Mouse (Mus musculus) heart, embryonic 11.5 days (tissue): ENCODE results near the gene Phactr1. TPM values are rescaled to one million over a fixed set of nuclear protein-coding genes. Genes with fewer than 3 reads are reported as not detected.

Experiments
- ATAC-seq: fragments of 200-750 bp; cut with Nextera tagmentation; replicated peaks from 2 replicates; pipeline ENCODE4 v1.8.0; 2017; ENCODE audit warnings: moderate library complexity; ENCODE audit not compliant: insufficient number of reproducible peaks, low FRiP score, low TSS enrichment
- H3K27ac ChIP-seq: fragments of 300-500 bp; sonication (generic); 2 replicates; pipeline ENCODE4 v1.5.1; 2014; ENCODE audit warnings: mild to moderate bottlenecking, low read depth, low read length
- H3K27me3 ChIP-seq: fragments of 300-500 bp; sonication (generic); 2 replicates; pipeline ENCODE4 v1.6.1; 2014; ENCODE audit warnings: mild to moderate bottlenecking, low read length, mixed read lengths; ENCODE audit not compliant: control insufficient read depth, insufficient read depth
- H3K36me3 ChIP-seq: fragments of 300-500 bp; sonication (generic); 2 replicates; pipeline ENCODE4 v1.6.1; 2014; ENCODE audit warnings: mild to moderate bottlenecking, low read length, moderate library complexity, mixed read lengths; ENCODE audit not compliant: control insufficient read depth, insufficient read depth
- H3K4me1 ChIP-seq: fragments of 300-500 bp; sonication (generic); 2 replicates; pipeline ENCODE4 v1.6.1; 2014; ENCODE audit warnings: low read length; ENCODE audit not compliant: control insufficient read depth, insufficient read depth
- H3K4me2 ChIP-seq: fragments of 300-500 bp; sonication (generic); 2 replicates; pipeline ENCODE4 v1.6.1; 2014; ENCODE audit warnings: mild to moderate bottlenecking, moderate library complexity
- H3K4me3 ChIP-seq: fragments of 300-500 bp; sonication (generic); 2 replicates; pipeline ENCODE4 v1.5.1; 2014; ENCODE audit warnings: low read depth, low read length
- H3K9ac ChIP-seq: fragments of 300-500 bp; sonication (generic); 2 replicates; pipeline ENCODE4 v1.6.1; 2014; ENCODE audit warnings: mild to moderate bottlenecking, low read depth, low read length, moderate library complexity
- H3K9me3 ChIP-seq: fragments of 300-500 bp; sonication (generic); replicated peaks from 2 replicates; pipeline ENCODE4 v1.6.1; 2016; ENCODE audit warnings: low read length; ENCODE audit not compliant: control insufficient read depth
- WGBS: fragments of 180-500 bp; shearing (Covaris S2); extraction: QIAGEN DNeasy Blood & Tissue Kit; methylation state at CpG from one replicate; pipeline ENCODE4 v1.1.7; 2014; ENCODE audit not compliant: insufficient replicate concordance; 5-methylcytosine and 5-hydroxymethylcytosine counted together
- polyA plus RNA-seq: library from polyadenylated mRNA; unstranded; fragments of >200 nt; fragmentation: Nextera tagmentation; extraction: Ambion mirVana; gene quantifications from 2 replicates; pipeline ENCODE4 v1.2.1, GENCODE M21; 2014

Gene Phactr1
- polyA plus RNA-seq, 1 experiment from 2014 or later, result 4.2 TPM

DNA sequence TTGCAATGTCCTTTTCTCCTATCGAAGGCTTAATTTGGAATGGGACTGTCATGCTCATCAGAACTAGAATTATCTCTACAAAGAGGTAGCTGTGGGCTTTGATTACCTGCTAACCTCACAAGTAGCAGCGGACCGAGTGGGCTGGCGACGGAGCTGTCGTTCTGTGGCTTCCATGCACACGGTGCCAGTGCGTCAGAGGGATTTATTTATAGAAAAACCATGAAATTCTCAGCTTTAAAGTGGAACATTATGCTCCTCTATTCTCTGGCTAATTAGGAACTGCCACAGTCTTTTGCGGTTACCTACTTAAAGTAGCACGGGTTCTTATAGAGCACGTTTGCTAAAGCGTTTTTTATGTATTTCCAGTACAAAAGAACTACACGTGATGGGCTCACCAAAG, 101.7 kb downstream of the Phactr1 start:
- WGBS, result 85% methylated on average over 13 of the region's 13 CpGs
- no peaks in the 10 kb centered on the region for H3K9me3 ChIP-seq
- H3K4me1 ChIP-seq, result no peaks in the 10 kb centered on the region
- H3K36me3 ChIP-seq, result no peaks in the 10 kb centered on the region
- no peak overlapping the region for H3K9ac ChIP-seq
- no peak overlapping the region for H3K4me2 ChIP-seq
- no peak overlapping the region for H3K4me3 ChIP-seq
- no peak overlapping the region for H3K27ac ChIP-seq
- no peaks in the 10 kb centered on the region for H3K27me3 ChIP-seq
- no peak for ATAC-seq

DNA sequence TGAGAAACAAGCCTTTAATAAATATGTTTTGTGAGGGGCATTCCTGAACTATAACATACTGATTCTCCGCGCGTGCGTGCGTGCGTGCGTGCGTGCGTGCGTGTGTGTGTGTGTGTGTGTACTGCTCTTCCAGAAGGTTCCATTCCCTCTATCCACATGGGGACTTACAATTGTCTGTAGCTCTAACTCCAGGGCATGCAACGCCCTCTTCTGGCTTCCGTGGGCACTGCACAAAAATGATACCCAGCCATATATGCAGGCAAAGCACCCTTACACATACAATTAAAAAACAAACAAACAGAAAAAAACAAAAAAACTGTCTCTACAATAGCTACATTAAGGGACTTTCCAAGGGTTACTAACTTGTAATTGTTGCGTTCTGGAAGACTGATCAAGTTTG, 108.8 kb downstream of the Phactr1 start:
- Histone ChIP-seq H3K4me2 (no peak overlapping the region), H3K36me3 (no peaks in the 10 kb centered on the region), H3K9ac (no peak overlapping the region), H3K27ac (no peak overlapping the region), H3K4me1 (no peaks in the 10 kb centered on the region), H3K4me3 (no peak overlapping the region), H3K27me3 (no peaks in the 10 kb centered on the region), H3K9me3 (no peaks in the 10 kb centered on the region)
- WGBS, result 85% methylated on average over 13 of the region's 13 CpGs
- no peak for ATAC-seq

GRCm38 (mm10) chr13:42792279-42792678, 111.9 kb downstream of the Phactr1 start:
- no peak for ATAC-seq
- no peak overlapping the region for H3K9ac ChIP-seq
- 21% methylated on average over 8 of the region's 8 CpGs for whole genome bisulfite sequencing
- H3K4me1 ChIP-seq, result no peaks in the 10 kb centered on the region
- no peaks in the 10 kb centered on the region for H3K9me3 ChIP-seq
- H3K4me2 ChIP-seq, result no peak overlapping the region; the same call in 1 of the 2 replicates
- no peaks in the 10 kb centered on the region for H3K36me3 ChIP-seq
- H3K27ac ChIP-seq, result no peak overlapping the region
- no peak overlapping the region for H3K4me3 ChIP-seq
- H3K27me3 ChIP-seq, result no peaks in the 10 kb centered on the region

DNA sequence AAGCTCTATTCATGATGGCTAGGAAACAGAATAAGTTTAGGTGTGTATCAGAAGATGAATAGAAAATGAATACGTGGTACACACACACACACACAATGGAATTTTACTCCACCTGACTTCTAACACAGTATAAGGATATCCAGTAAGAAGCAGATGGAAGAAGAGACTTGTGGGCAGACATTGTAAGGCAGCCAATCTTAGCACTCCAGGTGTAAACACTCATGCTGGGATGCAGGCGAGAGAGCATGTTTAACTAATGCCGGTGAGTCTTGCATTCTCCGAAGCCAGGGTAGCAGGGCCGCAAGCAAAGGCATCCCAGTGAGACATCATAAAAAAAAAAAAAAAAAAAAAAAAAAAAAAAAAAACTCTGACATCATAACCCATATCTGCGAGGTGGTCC, 120.1 kb downstream of the Phactr1 start:
- ATAC-seq, result no peak
- H3K4me3 ChIP-seq, result no peak overlapping the region
- no peak overlapping the region for H3K4me2 ChIP-seq
- 77% methylated on average over 6 of the region's 6 CpGs for WGBS
- no peaks in the 10 kb centered on the region for H3K9me3 ChIP-seq
- no peaks in the 10 kb centered on the region for H3K27me3 ChIP-seq
- no peaks in the 10 kb centered on the region for H3K4me1 ChIP-seq
- H3K27ac ChIP-seq, result no peak overlapping the region
- H3K36me3 ChIP-seq, result no peaks in the 10 kb centered on the region
- no peak overlapping the region for H3K9ac ChIP-seq

- H3K9me3 ChIP-seq, result no peaks in the 10 kb centered on the region
- no peaks in the 10 kb centered on the region for H3K36me3 ChIP-seq
- no peak overlapping the region for H3K4me3 ChIP-seq
- no peaks in the 10 kb centered on the region for H3K4me1 ChIP-seq
- H3K27ac ChIP-seq, result no peak overlapping the region
- 56% methylated on average over 9 of the region's 9 CpGs for WGBS
- H3K9ac ChIP-seq, result no peak overlapping the region
- H3K27me3 ChIP-seq, result no peaks in the 10 kb centered on the region; the same call in 1 of the 2 replicates
- no peak for ATAC-seq
- H3K4me2 ChIP-seq, result no peak overlapping the region
These were observed 123.9 kb downstream of the Phactr1 start for GRCm38 (mm10) chr13:42804314-42804713.

- WGBS, result 23% methylated on average over 7 of the region's 7 CpGs
- no peak for ATAC-seq
- Histone ChIP-seq H3K4me3 (no peak overlapping the region), H3K9ac (no peak overlapping the region), H3K9me3 (0 out of 2 replicates have a peak, but pooled peaks cover 2% of the 10 kb centered on the region), H3K27me3 (no peaks in the 10 kb centered on the region), H3K27ac (no peak overlapping the region), H3K4me2 (peak overlapping the region; percentile 47), H3K36me3 (no peaks in the 10 kb centered on the region), H3K4me1 (peaks cover 9% of the 10 kb centered on the region; the same call in 1 of the 2 replicates)
These were observed 132.3 kb downstream of the Phactr1 start for GRCm38 (mm10) chr13:42812762-42813161.

- ATAC-seq, result no peak
- Histone ChIP-seq H3K4me2 (no peak overlapping the region), H3K36me3 (no peaks in the 10 kb centered on the region), H3K4me3 (no peak overlapping the region), H3K9me3 (0 out of 2 replicates have a peak, but pooled peaks cover 2% of the 10 kb centered on the region), H3K27ac (no peak overlapping the region), H3K27me3 (no peaks in the 10 kb centered on the region), H3K9ac (no peak overlapping the region), H3K4me1 (peaks cover 5% of the 10 kb centered on the region; the same call in 1 of the 2 replicates)
- 43% methylated on average over 10 of the region's 10 CpGs for WGBS
These were observed 138.0 kb downstream of the Phactr1 start for GRCm38 (mm10) chr13:42818378-42818777.

GRCm38 (mm10) chr13:42820513-42820912, 140.1 kb downstream of the Phactr1 start:
- no peak overlapping the region for H3K4me3 ChIP-seq
- H3K9ac ChIP-seq, result no peak overlapping the region
- H3K36me3 ChIP-seq, result no peaks in the 10 kb centered on the region
- H3K9me3 ChIP-seq, result 0 out of 2 replicates have a peak, but pooled peaks cover 2% of the 10 kb centered on the region
- no peak overlapping the region for H3K27ac ChIP-seq
- no peak overlapping the region for H3K4me2 ChIP-seq
- no peaks in the 10 kb centered on the region for H3K4me1 ChIP-seq
- H3K27me3 ChIP-seq, result no peaks in the 10 kb centered on the region
- 50% methylated on average over 9 of the region's 9 CpGs for WGBS
- no peak for ATAC-seq

DNA sequence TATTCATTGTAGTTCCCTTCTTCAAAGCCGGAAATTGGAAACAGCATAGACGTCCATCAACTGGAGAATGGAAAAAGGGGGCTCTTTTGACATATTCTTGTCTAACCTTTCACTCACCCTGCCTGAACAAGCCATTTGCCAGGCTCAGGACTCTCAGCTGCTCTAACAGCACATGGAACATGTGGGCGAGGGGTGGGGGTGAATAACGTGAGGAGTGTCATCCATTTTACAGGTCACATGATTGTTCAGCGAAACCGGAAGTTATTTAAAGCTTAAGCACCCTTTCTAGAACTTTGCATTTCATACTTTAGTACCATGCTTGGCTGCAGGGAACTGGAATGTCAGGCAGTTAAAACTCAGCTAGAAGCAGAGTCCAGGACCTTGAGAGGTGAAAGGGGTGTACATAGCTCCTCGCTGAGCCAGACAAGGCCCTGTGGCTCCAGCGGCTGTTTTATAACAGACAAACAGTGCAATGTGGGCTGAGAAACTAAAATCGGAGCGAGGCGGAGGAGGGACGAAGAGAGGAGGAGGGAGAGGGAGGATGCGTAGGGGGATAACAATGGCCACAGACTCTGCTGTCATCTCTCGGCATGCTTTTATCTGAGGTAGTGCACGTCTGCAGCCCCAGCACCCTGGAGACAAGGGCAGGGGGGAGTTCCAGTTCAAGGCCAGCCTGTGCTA, 141.1 kb downstream of the Phactr1 start:
- Histone ChIP-seq H3K4me1 (no peaks in the 10 kb centered on the region), H3K36me3 (no peaks in the 10 kb centered on the region), H3K9me3 (0 out of 2 replicates have a peak, but pooled peaks cover 2% of the 10 kb centered on the region), H3K27me3 (no peaks in the 10 kb centered on the region), H3K4me3 (no peak overlapping the region), H3K9ac (no peak overlapping the region), H3K4me2 (no peak overlapping the region; the same call in 1 of the 2 replicates), H3K27ac (no peak overlapping the region)
- ATAC-seq, result no peak
- whole genome bisulfite sequencing, result 71% methylated on average over 15 of the region's 15 CpGs
